Mouse (Mus musculus): Measurements from ENCODE around the gene Fcamr.

Gene Fcamr

GRCm38 (mm10) chr1:130802976-130803375 is 2.3 kb downstream of the Fcamr start:
- DNase-seq (ENCODE audit: low spot score), result no peak

- no peak for DNase-seq (ENCODE audit: low spot score)
Measured at GRCm38 (mm10) chr1:130804279-130804678, 3.6 kb downstream of the Fcamr start.

GRCm38 (mm10) chr1:130810906-130811305 is 10.2 kb downstream of the Fcamr start:
- DNase-seq (ENCODE audit: low spot score), result no peak

DNA sequence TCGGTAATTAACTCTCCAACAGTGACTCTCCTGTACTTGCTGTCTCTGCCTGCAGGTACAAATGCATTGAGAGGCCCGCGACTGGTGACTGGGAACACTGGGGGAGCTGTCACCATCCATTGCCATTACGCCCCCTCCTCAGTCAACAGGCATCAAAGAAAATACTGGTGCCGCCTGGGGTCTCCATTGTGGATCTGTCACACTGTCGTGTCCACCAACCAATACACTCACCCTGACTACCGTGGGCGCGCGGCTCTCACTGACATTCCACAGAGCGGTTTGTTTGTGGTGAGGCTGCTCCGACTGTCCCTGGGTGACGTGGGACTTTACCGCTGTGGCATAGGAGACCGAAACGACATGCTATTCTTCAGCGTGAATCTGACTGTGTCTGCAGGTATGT is 10.6 kb downstream of the Fcamr start:
- no peak for DNase-seq (ENCODE audit: low spot score)

- no peak for DNase-seq (ENCODE audit: low spot score)
Measured at GRCm38 (mm10) chr1:130819737-130820136, 19.0 kb downstream of the Fcamr start.

DNA sequence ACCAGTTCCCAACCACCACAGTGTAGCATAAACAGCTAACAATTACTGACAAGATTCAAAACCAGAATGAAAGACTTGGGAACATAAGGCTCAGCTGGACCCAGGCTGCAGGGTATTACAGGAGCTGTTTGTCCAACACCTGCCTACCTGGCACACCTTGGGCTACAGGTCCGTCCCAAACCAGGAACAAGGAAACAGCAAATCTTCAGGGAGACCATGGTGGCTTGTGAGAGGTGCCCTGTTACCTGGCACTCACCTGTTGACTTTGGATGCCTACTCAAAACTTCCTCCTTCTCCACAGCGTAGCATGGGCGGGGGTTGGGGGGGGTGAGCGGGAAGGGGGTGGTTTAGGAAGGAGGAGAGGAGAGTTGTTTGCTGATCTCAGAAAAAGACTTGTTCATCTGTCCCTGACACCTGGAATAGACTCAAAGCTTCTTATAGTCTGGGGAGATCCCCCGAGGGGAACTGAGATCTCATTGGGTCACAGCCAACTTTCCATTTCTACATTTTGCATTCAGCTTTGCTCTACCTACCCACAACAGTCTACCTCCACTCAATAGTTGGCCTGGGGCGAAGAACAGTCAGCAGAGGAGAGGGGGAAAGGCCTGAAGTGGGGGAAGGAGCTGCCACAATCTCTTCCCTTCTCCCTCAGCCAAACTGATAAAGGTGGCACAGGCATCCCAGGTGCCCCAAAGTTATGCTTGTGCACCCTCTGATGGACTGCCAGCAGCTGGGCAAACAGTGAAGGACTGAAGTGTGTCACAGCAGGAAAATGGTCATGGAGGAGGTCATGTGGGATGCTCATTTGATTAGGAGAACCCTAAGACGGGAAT is 19.8 kb downstream of the Fcamr start:
- DNase-seq (ENCODE audit: low spot score), result no peak

DNA sequence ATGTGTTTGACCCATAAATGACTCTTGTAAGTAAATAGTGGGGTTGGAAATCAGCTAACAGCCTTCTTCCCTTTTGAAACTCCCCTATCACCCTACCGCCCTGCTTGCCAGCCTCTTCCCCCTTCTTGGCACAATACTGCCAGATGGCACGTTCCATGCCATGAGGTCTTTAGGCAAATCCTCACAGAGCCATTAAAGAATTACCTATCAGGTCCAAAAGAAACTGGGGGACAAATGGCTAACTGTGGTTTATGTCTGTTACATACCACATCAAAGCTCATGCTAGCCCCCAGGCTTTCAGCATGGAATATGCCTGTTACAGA is 20.4 kb downstream of the Fcamr start:
- DNase-seq (ENCODE audit: low spot score), result no peak

GRCm38 (mm10) chr1:130821911-130822625 is 21.4 kb downstream of the Fcamr start:
- DNase-seq (ENCODE audit: low spot score), result no peak

DNA sequence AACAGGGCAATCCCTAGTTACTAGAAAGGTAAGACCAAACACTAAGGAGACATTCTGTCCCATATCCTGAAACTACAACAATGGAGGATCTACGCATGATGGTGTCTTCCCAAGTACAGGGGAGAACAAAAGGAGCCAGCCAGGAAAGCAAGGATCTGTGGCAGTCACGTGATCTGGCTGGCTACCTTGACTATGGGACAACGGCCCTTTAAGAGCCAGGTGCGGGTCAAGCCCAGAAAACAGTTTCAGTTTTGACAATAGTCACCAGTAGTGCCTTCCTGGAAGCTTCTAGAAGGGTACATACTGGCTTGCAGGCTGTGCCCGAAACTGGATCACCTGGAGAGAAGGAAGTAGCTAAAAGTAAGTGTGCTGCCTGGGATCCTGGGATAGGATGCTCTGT is 25.7 kb downstream of the Fcamr start, which contains the start of gene Pigr:
Pigr (plus strand) TSS at position 237 of the 400 bp plus-strand sequence.
- no peak for DNase-seq (ENCODE audit: low spot score)

GRCm38 (mm10) chr1:130828656-130829055 is 28.0 kb downstream of the Fcamr start:
- DNase-seq (ENCODE audit: low spot score), result no peak

- no peak for DNase-seq (ENCODE audit: low spot score)
Measured at GRCm38 (mm10) chr1:130829906-130830830, 29.5 kb downstream of the Fcamr start.

DNA sequence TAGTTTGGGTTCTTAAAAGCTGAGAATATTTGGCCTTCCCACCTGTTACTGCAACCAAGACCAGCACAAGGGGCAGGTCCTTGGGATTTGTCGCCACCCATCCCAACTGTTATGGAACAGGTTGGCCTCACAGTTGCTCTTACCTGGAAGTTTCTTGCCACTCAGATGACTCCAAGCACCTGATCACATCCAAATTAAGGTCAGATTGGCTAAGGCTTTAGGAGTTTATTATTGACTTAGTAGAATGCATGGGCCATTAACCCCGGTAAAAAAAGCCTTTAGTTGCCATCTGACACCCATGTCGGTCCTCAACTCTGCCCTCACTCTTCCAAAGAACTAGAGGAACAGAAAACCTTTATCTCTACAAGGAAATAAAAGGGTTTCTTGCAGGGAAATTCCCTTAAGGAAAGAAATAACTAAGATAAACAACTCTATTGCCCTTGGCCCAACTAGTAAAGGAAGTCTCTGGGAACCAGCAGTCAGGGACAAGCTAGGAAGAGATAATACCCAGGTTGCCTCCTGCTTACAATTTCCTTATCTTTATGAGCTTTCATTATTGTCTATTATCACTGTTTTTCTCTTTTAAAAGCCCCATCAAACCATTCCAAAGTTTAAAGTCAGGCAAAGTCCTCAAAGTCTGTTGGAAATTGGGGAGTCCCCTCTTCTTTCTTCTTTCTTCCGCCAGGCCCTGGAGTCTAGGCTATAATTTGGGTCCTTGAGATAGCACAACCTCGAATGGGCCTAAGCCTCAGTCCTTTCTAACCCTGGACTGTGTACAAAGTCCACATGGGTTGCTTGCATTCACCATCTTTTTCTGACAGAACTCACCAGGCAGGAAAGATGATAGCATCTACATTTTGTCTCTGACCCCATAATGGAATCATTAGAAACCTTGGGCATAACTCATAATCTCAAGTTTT is 31.8 kb downstream of the Fcamr start:
- no peak for DNase-seq (ENCODE audit: low spot score)

DNA sequence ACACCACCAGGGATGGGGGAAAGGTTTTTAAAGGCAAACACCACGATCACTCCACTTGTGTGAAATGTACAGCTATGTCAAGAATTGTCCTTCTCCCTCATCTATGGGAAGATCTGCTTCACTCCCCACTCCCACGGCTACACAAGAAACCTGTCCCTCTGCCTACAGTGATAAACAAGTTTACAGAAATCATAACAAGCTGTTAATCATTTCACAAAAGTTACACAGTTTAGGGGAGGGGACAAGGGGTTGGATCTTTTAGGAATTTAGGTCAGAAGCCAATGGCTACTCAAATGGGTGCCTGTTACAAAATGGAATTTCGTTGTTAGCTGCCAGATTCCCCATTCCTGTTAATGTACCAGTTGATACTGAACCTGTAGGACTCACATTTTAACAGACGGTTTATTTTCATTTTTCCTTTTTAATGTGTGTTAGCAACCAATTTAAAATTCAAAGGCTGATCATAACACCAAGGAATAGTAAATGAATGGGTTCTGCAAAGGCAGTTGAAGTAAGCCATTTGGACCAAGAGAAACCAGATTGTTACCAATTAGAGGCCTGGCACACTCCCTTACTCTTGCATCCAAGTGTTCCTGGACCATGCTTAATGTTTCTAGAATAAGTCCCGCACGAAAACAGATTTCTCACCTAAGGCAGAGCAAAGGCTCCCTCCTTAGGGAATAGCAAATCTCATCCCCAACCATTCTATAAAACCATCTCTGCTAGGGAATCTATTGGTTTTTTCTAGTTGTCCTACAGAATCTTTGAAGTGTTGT is 34.6 kb downstream of the Fcamr start:
- DNase-seq (ENCODE audit: low spot score), result no peak

DNA sequence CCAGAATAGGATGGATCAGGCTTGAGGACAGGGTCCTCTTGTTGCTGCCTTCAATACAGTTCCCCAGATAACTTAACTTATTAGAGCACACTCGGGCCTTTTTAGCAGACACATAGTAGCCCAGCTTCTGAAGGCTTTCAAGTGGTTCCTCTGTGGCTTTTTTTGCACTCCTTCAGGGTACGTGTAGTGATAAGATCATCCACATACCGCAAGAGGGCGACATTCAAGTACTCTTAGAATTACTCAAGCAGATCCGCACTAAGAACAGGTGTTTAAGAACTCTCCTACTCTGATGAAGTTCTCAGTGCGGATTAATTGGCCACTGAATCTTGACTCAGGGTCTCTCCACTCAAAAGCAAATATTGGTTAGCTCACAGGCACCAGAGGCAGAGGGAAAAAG is 37.6 kb downstream of the Fcamr start:
- peak; percentile 36 for DNase-seq (ENCODE audit: low spot score)

GRCm38 (mm10) chr1:130840599-130841379 is 40.1 kb downstream of the Fcamr start:
- DNase-seq (ENCODE audit: low spot score), result no peak

- DNase-seq (ENCODE audit: low spot score), result no peak
Measured at GRCm38 (mm10) chr1:130841621-130842020, 40.9 kb downstream of the Fcamr start.

DNA sequence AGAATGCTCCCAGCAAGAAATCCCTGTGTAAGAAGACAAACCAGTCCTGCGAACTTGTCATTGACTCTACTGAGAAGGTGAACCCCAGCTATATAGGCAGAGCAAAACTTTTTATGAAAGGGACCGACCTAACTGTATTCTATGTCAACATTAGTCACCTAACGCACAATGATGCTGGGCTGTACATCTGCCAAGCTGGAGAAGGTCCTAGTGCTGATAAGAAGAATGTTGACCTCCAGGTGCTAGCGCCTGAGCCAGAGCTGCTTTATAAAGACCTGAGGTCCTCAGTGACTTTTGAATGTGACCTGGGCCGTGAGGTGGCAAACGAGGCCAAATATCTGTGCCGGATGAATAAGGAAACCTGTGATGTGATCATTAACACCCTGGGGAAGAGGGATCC is 43.8 kb downstream of the Fcamr start:
- no peak for DNase-seq (ENCODE audit: low spot score)

- no peak for DNase-seq (ENCODE audit: low spot score)
Measured at GRCm38 (mm10) chr1:130849530-130850214, 49.0 kb downstream of the Fcamr start.

GRCm38 (mm10) chr1:130850405-130850804 is 49.7 kb downstream of the Fcamr start:
- no peak for DNase-seq (ENCODE audit: low spot score)

Data from T-cell, adult 2 months (primary cell).